Mouse (Mus musculus) layer of hippocampus, postnatal 10 days (tissue): ENCODE data around the gene Cyp2d11. TPM values are rescaled to one million over a fixed set of nuclear protein-coding genes. Genes with fewer than 3 reads are reported as not detected.
A peak's percentile ranks its signal among the peaks of the same experiment; 100 is the strongest.

Source experiments
- DNase-seq, 2 experiments: peaks; one replicate each; pipeline ENCODE4 v3.0.0; 2021; ENCODE audit warnings: low spot score in 2 of 2
- total RNA-seq, 2 experiments: library from RNA; stranded (reverse); gene quantifications; 2 replicates each; pipeline ENCODE4 v1.2.3; 2021

Cyp2d11 gene
- total RNA-seq, 2 experiments from 2014 or later, result not detected

- no peak for DNase-seq
Observed at GRCm38 (mm10) chr15:82353078-82353744, 40.6 kb downstream of the Cyp2d11 start.

- DNase-seq, result no peak
Observed at GRCm38 (mm10) chr15:82351480-82351879, 42.3 kb downstream of the Cyp2d11 start.

GRCm38 (mm10) chr15:82350349-82350748, 43.5 kb downstream of the Cyp2d11 start:
- DNase-seq, result no peak

GRCm38 (mm10) chr15:82348999-82349341, 44.9 kb downstream of the Cyp2d11 start:
- DNase-seq, result no peak

- DNase-seq, result no peak
Observed at GRCm38 (mm10) chr15:82348258-82348998, 45.4 kb downstream of the Cyp2d11 start.

- DNase-seq, result no peak
Observed at GRCm38 (mm10) chr15:82347852-82348251, 46.0 kb downstream of the Cyp2d11 start.

GRCm38 (mm10) chr15:82347303-82347676, 46.5 kb downstream of the Cyp2d11 start:
- DNase-seq, result no peak

GRCm38 (mm10) chr15:82346580-82347302, 47.1 kb downstream of the Cyp2d11 start:
- no peak for DNase-seq

GRCm38 (mm10) chr15:82345820-82346470, 47.9 kb downstream of the Cyp2d11 start:
- DNase-seq, result peak; percentile 97 to 98

GRCm38 (mm10) chr15:82344971-82345370, 48.9 kb downstream of the Cyp2d11 start:
- DNase-seq, result no peak

GRCm38 (mm10) chr15:82343368-82344287, 50.2 kb downstream of the Cyp2d11 start:
- DNase-seq, result no peak

GRCm38 (mm10) chr15:82342543-82342935, 51.3 kb downstream of the Cyp2d11 start:
- no peak for DNase-seq

- DNase-seq, result no peak
Observed at GRCm38 (mm10) chr15:82341675-82342542, 51.9 kb downstream of the Cyp2d11 start.

GRCm38 (mm10) chr15:82341036-82341501, 52.8 kb downstream of the Cyp2d11 start:
- no peak for DNase-seq

GRCm38 (mm10) chr15:82340414-82341035, 53.3 kb downstream of the Cyp2d11 start:
- no peak for DNase-seq

- no peak for DNase-seq
Observed at GRCm38 (mm10) chr15:82339634-82340254, 54.1 kb downstream of the Cyp2d11 start.
